Mouse (Mus musculus): ENCODE results near the gene Sh3pxd2b. TPM values are rescaled to one million over a fixed set of nuclear protein-coding genes. Genes with fewer than 3 reads are reported as not detected.

Gene Sh3pxd2b
- polyA plus RNA-seq, 1 experiment from 2014 or later: 30.8 TPM

- no peak overlapping the region for H3K4me3 ChIP-seq
Observed at GRCm38 (mm10) chr11:32425043-32425658, 77.5 kb downstream of the Sh3pxd2b start.

GRCm38 (mm10) chr11:32427537-32427936, 79.9 kb downstream of the Sh3pxd2b start:
- Histone ChIP-seq H3K9me3 (no peaks in the 10 kb centered on the region), H3K27me3 (ENCODE audit: insufficient read depth, poor library complexity, severe bottlenecking) (no peaks in the 10 kb centered on the region), H3K4me3 (no peak overlapping the region), H3K4me1 (replicated peaks) (0 out of 2 replicates have a peak, but pooled peaks cover 2% of the 10 kb centered on the region), H3K36me3 (peaks cover 42% of the 10 kb centered on the region), H3K27ac (no peak overlapping the region)
- no peak for DNase-seq (ENCODE audit: low spot score)
- WGBS: 82% methylated on average over 7 of the region's 7 CpGs

More at GRCm38 (mm10) chr11:32425043-32425658, 77.5 kb downstream of the Sh3pxd2b start:
- no peak for DNase-seq (ENCODE audit: low spot score)
- Histone ChIP-seq H3K27me3 (ENCODE audit: insufficient read depth, poor library complexity, severe bottlenecking) (no peaks in the 10 kb centered on the region), H3K36me3 (peaks cover 66% of the 10 kb centered on the region), H3K4me1 (replicated peaks) (0 out of 2 replicates have a peak, but pooled peaks cover 2% of the 10 kb centered on the region), H3K9me3 (no peaks in the 10 kb centered on the region), H3K27ac (no peak overlapping the region)
- 77% methylated on average over 10 of the region's 10 CpGs for WGBS

- WGBS: 74% methylated on average over 6 of the region's 6 CpGs
Observed at GRCm38 (mm10) chr11:32435410-32436060, 87.9 kb downstream of the Sh3pxd2b start.

GRCm38 (mm10) chr11:32442576-32442975, 95.0 kb downstream of the Sh3pxd2b start:
- Histone ChIP-seq H3K9me3 (no peaks in the 10 kb centered on the region), H3K27me3 (ENCODE audit: insufficient read depth, poor library complexity, severe bottlenecking) (no peaks in the 10 kb centered on the region), H3K27ac (no peak overlapping the region), H3K4me3 (no peak overlapping the region), H3K36me3 (no peaks in the 10 kb centered on the region), H3K4me1 (replicated peaks) (no peaks in the 10 kb centered on the region)
- WGBS: 80% methylated on average over 3 of the region's 3 CpGs
- no peak for DNase-seq (ENCODE audit: low spot score)

More at GRCm38 (mm10) chr11:32435410-32436060, 87.9 kb downstream of the Sh3pxd2b start:
- no peak for DNase-seq (ENCODE audit: low spot score)
- peaks cover 6% of the 10 kb centered on the region; the same call in 1 of the 2 replicates for H3K4me1 ChIP-seq (replicated peaks)
- H3K27ac ChIP-seq: peak overlapping the region; percentile 23; the same call in 1 of the 2 replicates
- H3K27me3 ChIP-seq (ENCODE audit: insufficient read depth, poor library complexity, severe bottlenecking): no peaks in the 10 kb centered on the region
- H3K36me3 ChIP-seq: no peaks in the 10 kb centered on the region
- no peaks in the 10 kb centered on the region for H3K9me3 ChIP-seq
- no peak overlapping the region for H3K4me3 ChIP-seq

- no peaks in the 10 kb centered on the region for H3K9me3 ChIP-seq
- H3K36me3 ChIP-seq: no peaks in the 10 kb centered on the region
- H3K4me1 ChIP-seq (replicated peaks): no peaks in the 10 kb centered on the region
- no peaks in the 10 kb centered on the region for H3K27me3 ChIP-seq (ENCODE audit: insufficient read depth, poor library complexity, severe bottlenecking)
- H3K4me3 ChIP-seq: no peak overlapping the region
- no peak overlapping the region for H3K27ac ChIP-seq
- DNase-seq (ENCODE audit: low spot score): no peak
- 21% methylated on average over 1 of the region's 1 CpGs for WGBS
Observed at GRCm38 (mm10) chr11:32444266-32444665, 96.6 kb downstream of the Sh3pxd2b start.

GRCm38 (mm10) chr11:32445135-32445534, 97.5 kb downstream of the Sh3pxd2b start:
- no peaks in the 10 kb centered on the region for H3K27me3 ChIP-seq (ENCODE audit: insufficient read depth, poor library complexity, severe bottlenecking)
- no peak for DNase-seq (ENCODE audit: low spot score)
- H3K4me1 ChIP-seq (replicated peaks): 0 out of 2 replicates have a peak, but pooled peaks cover under 1% of the 10 kb centered on the region
- H3K9me3 ChIP-seq: no peaks in the 10 kb centered on the region
- no peaks in the 10 kb centered on the region for H3K36me3 ChIP-seq
- H3K27ac ChIP-seq: no peak overlapping the region
- no peak overlapping the region for H3K4me3 ChIP-seq
- 55% methylated on average over 1 of the region's 1 CpGs for WGBS

- DNase-seq (ENCODE audit: low spot score): no peak
- no peaks in the 10 kb centered on the region for H3K36me3 ChIP-seq
- 81% methylated on average over 6 of the region's 6 CpGs for WGBS
- 0 out of 2 replicates have a peak, but pooled peaks cover 3% of the 10 kb centered on the region for H3K4me1 ChIP-seq (replicated peaks)
- no peak overlapping the region for H3K27ac ChIP-seq
- no peaks in the 10 kb centered on the region for H3K27me3 ChIP-seq (ENCODE audit: insufficient read depth, poor library complexity, severe bottlenecking)
- no peaks in the 10 kb centered on the region for H3K9me3 ChIP-seq
- no peak overlapping the region for H3K4me3 ChIP-seq
Observed at GRCm38 (mm10) chr11:32445637-32446226, 98.1 kb downstream of the Sh3pxd2b start.

- Histone ChIP-seq H3K36me3 (no peaks in the 10 kb centered on the region), H3K9me3 (no peaks in the 10 kb centered on the region), H3K4me3 (no peak overlapping the region), H3K4me1 (replicated peaks) (peaks cover 19% of the 10 kb centered on the region; the same call in 1 of the 2 replicates), H3K27me3 (ENCODE audit: insufficient read depth, poor library complexity, severe bottlenecking) (no peaks in the 10 kb centered on the region), H3K27ac (no peak overlapping the region)
- WGBS: 2% methylated on average over 1 of the region's 1 CpGs
- DNase-seq (ENCODE audit: low spot score): peak; percentile 44
Observed at GRCm38 (mm10) chr11:32450216-32450615, 102.6 kb downstream of the Sh3pxd2b start.

GRCm38 (mm10) chr11:32451306-32451705, 103.7 kb downstream of the Sh3pxd2b start:
- Histone ChIP-seq H3K9me3 (no peaks in the 10 kb centered on the region), H3K4me3 (no peak overlapping the region), H3K27me3 (ENCODE audit: insufficient read depth, poor library complexity, severe bottlenecking) (no peaks in the 10 kb centered on the region), H3K36me3 (no peaks in the 10 kb centered on the region), H3K4me1 (replicated peaks) (peaks cover 24% of the 10 kb centered on the region; the same call in 1 of the 2 replicates), H3K27ac (no peak overlapping the region)
- WGBS: 92% methylated on average over 6 of the region's 6 CpGs
- no peak for DNase-seq (ENCODE audit: low spot score)

GRCm38 (mm10) chr11:32452745-32453144, 105.1 kb downstream of the Sh3pxd2b start:
- WGBS: 86% methylated on average over 4 of the region's 4 CpGs
- no peak for DNase-seq (ENCODE audit: low spot score)
- no peaks in the 10 kb centered on the region for H3K9me3 ChIP-seq
- no peaks in the 10 kb centered on the region for H3K27me3 ChIP-seq (ENCODE audit: insufficient read depth, poor library complexity, severe bottlenecking)
- no peak overlapping the region for H3K4me3 ChIP-seq
- H3K4me1 ChIP-seq (replicated peaks): peaks cover 34% of the 10 kb centered on the region
- H3K36me3 ChIP-seq: no peaks in the 10 kb centered on the region
- H3K27ac ChIP-seq: no peak overlapping the region

- DNase-seq (ENCODE audit: low spot score): no peak
- Histone ChIP-seq H3K27ac (no peak overlapping the region; the same call in 1 of the 2 replicates), H3K27me3 (ENCODE audit: insufficient read depth, poor library complexity, severe bottlenecking) (no peaks in the 10 kb centered on the region), H3K4me1 (replicated peaks) (peaks cover 34% of the 10 kb centered on the region), H3K36me3 (0 out of 2 replicates have a peak, but pooled peaks cover 2% of the 10 kb centered on the region), H3K9me3 (no peaks in the 10 kb centered on the region), H3K4me3 (no peak overlapping the region)
- WGBS: 50% methylated on average over 8 of the region's 8 CpGs
Observed at GRCm38 (mm10) chr11:32453353-32453915, 105.8 kb downstream of the Sh3pxd2b start.

GRCm38 (mm10) chr11:32454231-32454799, 106.7 kb downstream of the Sh3pxd2b start:
- 0 out of 2 replicates have a peak, but pooled peaks cover 2% of the 10 kb centered on the region for H3K36me3 ChIP-seq
- peak overlapping the region; percentile 99 for H3K27ac ChIP-seq
- no peak for DNase-seq (ENCODE audit: low spot score)
- no peaks in the 10 kb centered on the region for H3K9me3 ChIP-seq
- WGBS: 2% methylated on average over 19 of the region's 19 CpGs
- H3K4me3 ChIP-seq: peak overlapping the region; percentile 95
- H3K27me3 ChIP-seq (ENCODE audit: insufficient read depth, poor library complexity, severe bottlenecking): no peaks in the 10 kb centered on the region
- H3K4me1 ChIP-seq (replicated peaks): peaks cover 34% of the 10 kb centered on the region

Measured in hindbrain, embryonic 10.5 days (tissue).